Mouse (Mus musculus): ENCODE data around the gene Slc10a4. TPM values are rescaled to one million over a fixed set of nuclear protein-coding genes. Genes with fewer than 3 reads are reported as not detected.
"Not testable (repeated sequence)": the region's sequence is repeated elsewhere in the genome, so short reads cannot be mapped to it uniquely, and the experiment has no call there.

Slc10a4 gene
- total RNA-seq (2015; ENCODE audit: low replicate concordance) (not detected in 2 replicates), total RNA-seq (2017; ENCODE audit: low replicate concordance) (not detected in 2 replicates)

DNA sequence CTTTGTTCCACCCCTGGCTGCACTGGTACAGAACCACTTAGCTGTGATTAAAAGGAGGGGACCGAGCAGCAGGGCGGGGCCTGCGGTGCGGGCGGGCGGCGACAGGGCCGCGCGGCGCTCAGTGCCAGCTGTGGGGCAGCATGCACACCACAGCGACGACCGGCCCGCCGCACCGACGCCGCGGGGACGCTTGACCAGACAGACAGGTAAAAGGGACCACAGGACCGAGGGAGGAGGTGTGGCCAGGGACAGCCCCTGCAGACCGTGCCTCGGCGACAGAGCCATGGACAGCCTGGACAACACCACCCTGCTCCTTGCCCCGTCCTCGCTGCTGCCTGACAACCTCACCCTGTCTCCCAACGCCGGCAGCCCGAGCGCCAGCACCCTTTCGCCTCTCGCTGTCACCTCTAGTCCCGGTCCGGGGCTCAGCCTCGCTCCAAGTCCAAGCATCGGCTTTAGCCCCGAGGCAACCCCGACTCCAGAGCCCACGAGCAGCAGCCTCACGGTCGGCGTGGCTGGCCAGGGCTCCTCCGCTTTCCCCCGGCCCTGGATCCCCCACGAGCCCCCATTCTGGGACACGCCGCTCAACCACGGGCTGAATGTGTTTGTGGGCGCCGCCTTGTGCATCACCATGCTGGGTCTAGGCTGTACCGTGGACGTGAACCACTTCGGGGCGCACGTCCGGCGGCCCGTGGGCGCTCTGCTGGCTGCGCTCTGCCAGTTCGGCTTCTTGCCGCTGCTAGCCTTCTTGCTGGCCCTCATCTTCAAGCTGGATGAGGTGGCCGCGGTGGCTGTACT, at the start of gene Slc10a4:
Gene Slc10a4 (plus strand): TSS at position 100 of the 798 bp plus-strand sequence.
- no peak for ATAC-seq (replicated peaks; ENCODE audit: low FRiP score, poor library complexity, severe bottlenecking)

- no peak for ATAC-seq (replicated peaks; ENCODE audit: low FRiP score, poor library complexity, severe bottlenecking)
Observed at GRCm38 (mm10) chr5:72957281-72957680, 49.4 kb upstream of the Slc10a4 start.

DNA sequence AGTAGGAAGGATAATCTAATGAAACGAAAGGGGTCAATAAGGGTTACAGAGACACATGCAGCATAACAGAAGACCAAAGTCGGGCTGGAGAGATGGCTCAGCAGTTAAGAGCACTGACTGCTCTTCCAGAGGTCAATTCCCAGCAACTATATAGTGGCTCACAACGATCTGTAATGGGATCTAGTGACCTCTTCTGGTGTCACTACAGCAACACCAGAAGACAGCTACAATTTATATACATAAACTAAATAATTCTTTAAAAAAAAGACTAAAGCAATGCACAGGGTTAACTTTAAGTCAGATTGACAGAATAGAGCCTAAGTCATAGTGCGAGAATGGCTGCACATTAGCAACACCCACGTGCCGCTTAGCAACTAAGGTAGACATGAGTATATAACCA, 46.6 kb upstream of the Slc10a4 start:
- no peak for ATAC-seq (replicated peaks; ENCODE audit: low FRiP score, poor library complexity, severe bottlenecking)

DNA sequence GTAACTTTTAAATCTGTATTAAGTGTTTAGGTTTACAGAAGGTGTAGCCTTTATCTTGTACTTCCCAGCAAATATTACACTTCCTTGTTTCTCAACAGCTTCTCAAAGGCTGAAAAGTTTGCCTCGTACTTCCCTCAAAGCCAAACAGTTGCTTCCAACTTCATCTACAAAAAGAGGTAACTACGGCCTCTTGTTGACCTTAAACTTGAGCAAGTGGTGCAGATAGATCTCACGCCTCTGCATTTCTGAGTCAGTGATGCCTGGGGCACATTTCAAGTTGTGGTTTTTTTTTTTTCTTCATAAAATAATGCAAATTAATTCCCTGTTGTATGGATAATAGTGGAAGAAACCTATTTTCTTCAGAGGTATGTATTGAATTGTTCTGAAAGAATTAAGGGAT, 41.0 kb upstream of the Slc10a4 start:
- ATAC-seq (replicated peaks; ENCODE audit: low FRiP score, poor library complexity, severe bottlenecking) = no peak

DNA sequence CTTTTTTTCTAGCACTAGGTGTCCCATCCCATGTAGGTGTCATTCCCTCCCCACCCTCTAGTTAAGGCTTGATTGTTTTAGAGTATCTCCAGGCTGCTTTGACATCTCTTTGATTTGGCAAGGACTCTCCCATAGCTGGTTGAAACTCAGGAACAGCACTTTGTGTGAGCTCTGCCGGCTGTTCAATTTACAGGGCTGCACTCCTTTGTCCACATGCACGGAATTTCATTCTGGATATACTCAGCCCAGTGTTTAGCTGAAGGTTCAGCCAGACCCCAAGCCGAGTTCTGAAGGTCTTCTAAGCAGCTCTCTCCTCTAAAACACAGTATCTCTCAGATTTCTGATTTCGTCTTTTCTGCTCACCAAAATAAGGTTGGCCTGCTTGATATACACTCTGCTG, 34.2 kb upstream of the Slc10a4 start:
- ATAC-seq (replicated peaks; ENCODE audit: low FRiP score, poor library complexity, severe bottlenecking) = no peak

DNA sequence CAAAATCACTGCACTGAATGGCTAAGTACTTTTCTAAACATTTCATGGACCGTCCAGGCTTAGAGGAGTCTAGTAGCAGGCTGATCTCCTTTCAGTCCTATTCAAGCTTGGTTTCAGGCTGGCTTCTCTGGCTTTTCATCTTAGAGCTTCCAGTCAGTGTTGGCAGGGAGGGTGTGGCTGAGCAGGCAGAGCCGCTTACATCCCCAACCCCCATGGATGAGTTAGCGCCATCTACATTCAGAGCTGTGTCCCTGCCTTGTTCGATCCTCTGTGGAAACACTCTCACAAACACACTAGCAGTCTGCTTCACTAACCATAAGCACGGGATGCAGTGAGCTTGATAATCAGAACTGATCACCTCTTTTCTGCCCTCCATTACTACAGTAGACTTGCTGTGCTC, 33.7 kb upstream of the Slc10a4 start:
- no peak for ATAC-seq (replicated peaks; ENCODE audit: low FRiP score, poor library complexity, severe bottlenecking)

DNA sequence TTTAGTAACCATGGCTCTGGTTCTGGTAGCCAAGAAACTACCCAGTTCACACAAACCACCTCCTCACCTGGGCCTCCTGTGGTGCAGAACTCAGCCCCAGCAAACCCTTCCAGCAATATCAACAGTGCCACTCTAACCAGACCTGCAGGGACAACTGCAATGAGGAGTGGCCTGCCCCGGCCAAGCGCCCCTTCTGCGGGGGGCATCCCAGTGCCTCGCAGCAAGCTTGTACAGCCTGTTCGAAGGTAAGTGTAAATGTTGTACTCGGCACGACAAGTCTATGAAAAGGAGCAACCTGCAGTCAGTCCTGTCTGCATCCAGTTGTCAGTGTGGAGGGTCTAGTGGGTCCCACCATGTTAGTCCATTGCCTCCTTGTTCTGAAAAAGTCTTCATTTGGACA, 32.1 kb upstream of the Slc10a4 start, which contains the start of gene Gm10135:
Gene Gm10135 (minus strand): TSS at position 101 of the 400 bp plus-strand sequence.
- no peak for ATAC-seq (replicated peaks; ENCODE audit: low FRiP score, poor library complexity, severe bottlenecking)

GRCm38 (mm10) chr5:72975996-72976395, 30.7 kb upstream of the Slc10a4 start:
- no peak for ATAC-seq (replicated peaks; ENCODE audit: low FRiP score, poor library complexity, severe bottlenecking)

DNA sequence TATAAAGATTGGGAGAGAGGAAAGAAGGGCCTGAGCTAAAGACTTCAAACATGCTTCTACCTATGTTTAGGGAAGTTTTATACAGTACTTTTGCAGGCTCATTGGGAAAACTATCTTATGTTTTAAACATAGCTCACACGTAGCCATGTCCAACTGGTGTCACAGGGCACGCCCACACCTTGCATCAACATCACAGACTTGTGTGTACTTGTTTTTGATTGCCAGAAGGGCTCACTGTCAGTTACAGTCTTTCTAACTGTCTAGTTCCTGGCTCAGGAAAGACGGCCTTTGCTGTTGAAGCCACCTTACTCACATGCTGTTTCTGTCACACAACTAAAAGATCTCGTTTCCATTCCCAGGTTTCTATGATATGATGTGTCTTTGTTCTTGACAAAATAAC, 30.1 kb upstream of the Slc10a4 start:
- ATAC-seq (replicated peaks; ENCODE audit: low FRiP score, poor library complexity, severe bottlenecking) = no peak

DNA sequence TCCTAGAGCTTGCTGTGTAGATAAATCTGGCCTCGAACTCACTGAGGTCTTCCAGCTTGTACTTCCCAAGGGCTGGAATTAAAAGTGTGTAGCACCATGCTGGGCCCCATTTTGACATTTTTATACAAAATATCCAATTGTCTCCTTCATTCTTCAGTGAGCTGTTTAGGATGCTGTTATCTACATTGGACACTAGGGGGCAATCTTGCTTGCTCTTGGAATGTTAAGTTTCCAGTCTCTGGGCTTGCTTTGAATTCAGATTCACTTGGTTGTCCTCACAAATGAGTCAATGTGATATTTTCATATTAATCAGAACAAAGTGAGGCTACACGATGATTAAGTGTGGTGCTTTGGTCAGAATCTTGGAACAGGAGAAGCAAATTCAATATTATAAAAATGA, 22.6 kb upstream of the Slc10a4 start:
- ATAC-seq (replicated peaks; ENCODE audit: low FRiP score, poor library complexity, severe bottlenecking) = no peak

GRCm38 (mm10) chr5:72987786-72988185, 18.9 kb upstream of the Slc10a4 start:
- ATAC-seq (replicated peaks; ENCODE audit: low FRiP score, poor library complexity, severe bottlenecking) = no peak

GRCm38 (mm10) chr5:72989756-72990155, 16.9 kb upstream of the Slc10a4 start:
- no peak for ATAC-seq (replicated peaks; ENCODE audit: low FRiP score, poor library complexity, severe bottlenecking)

- ATAC-seq (replicated peaks; ENCODE audit: low FRiP score, poor library complexity, severe bottlenecking) = no peak
Observed at GRCm38 (mm10) chr5:72992474-72992873, 14.2 kb upstream of the Slc10a4 start.

DNA sequence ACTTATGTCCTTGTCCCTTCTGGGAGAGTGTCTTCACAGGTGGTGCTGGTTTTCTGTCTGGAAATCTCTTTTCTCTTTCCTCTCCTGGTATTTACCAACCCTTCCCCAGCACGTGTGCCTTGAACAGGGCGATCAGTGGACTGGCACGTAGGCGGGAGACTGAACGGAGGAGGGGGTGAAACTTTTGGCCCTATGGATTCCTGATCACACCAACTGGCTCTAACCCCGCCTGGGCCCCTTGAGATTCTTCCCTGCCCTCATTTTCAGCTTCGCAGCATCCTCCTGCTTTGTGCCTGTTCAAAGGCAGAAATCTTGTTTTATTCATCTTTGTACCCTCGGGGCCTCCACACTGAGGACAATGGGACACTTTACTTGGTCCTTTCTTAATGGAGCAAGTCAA, 12.3 kb upstream of the Slc10a4 start:
- no peak for ATAC-seq (replicated peaks; ENCODE audit: low FRiP score, poor library complexity, severe bottlenecking)

DNA sequence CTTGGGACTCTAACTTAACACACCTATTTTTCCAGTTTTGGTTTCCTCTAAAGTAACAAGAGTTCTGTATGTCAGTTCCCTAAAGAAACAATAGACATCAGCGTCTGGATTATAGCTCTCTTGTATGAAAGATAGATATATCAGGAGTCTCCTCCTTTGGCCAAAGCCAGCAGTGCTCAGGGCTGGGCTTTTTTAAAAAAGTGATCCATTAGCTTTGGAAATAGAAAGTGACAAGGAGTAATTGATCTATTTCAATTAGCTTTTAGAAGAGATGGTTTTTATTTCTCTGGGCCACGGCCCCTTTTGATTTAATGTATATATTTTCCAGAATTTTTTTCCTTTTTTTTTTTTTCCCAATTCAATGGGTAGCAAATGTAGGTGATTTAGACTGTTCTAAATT, 11.8 kb upstream of the Slc10a4 start:
- no peak for ATAC-seq (replicated peaks; ENCODE audit: low FRiP score, poor library complexity, severe bottlenecking)

DNA sequence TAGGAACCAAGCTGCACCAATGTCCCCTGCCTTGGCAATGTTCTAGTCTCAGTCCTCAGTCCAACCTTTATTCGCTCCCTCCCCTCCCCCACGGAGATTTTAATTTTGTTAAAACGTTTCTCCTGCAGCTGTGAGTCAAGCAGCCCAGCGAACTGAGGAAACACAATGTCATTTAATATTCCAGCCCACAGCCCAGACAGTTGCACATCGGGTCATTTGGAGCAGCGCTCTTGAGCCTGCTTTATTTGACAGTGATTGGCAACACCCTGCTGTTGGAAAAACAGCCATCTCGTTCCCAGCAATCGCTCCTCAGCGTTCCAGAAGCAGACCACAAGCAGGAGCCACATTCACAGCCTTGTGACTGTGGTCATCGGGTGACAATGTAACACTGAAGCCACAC, 11.3 kb upstream of the Slc10a4 start:
- ATAC-seq (replicated peaks; ENCODE audit: low FRiP score, poor library complexity, severe bottlenecking) = no peak

DNA sequence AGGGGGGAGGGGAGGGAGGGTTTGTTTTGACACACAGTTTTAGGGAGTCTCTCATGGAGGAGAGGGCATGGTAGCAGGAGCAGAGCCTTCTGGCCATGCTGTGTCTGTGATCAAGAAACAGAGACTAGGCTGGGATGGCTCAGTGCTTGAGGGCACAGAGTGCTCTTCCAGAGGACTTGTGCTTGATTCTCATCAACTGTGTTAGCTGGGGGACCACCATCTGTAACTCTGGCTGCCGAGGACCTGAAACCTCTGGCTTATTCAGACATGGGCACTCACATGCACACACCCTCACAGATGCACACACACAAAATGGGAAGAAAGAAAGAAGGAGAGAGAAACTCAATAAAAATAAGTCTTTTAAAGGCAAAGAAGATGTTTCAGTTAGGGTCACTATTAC, 8.1 kb upstream of the Slc10a4 start:
- ATAC-seq (replicated peaks; ENCODE audit: low FRiP score, poor library complexity, severe bottlenecking) = not testable (repeated sequence)

- ATAC-seq (replicated peaks; ENCODE audit: low FRiP score, poor library complexity, severe bottlenecking) = no peak
Observed at GRCm38 (mm10) chr5:73004046-73004445, 2.6 kb upstream of the Slc10a4 start.

GRCm38 (mm10) chr5:73007582-73007959, 888 bp downstream of the Slc10a4 start:
- ATAC-seq (replicated peaks; ENCODE audit: low FRiP score, poor library complexity, severe bottlenecking) = no peak

GRCm38 (mm10) chr5:73008230-73008629, 1.5 kb downstream of the Slc10a4 start:
- ATAC-seq (replicated peaks; ENCODE audit: low FRiP score, poor library complexity, severe bottlenecking) = not testable (repeated sequence)

GRCm38 (mm10) chr5:73011806-73012205, 5.1 kb downstream of the Slc10a4 start:
- not testable (repeated sequence) for ATAC-seq (replicated peaks; ENCODE audit: low FRiP score, poor library complexity, severe bottlenecking)

Data from erythroid progenitor cell, adult 5-6 weeks (primary cell).